Mouse (Mus musculus) neural tube, embryonic 13.5 days (tissue): Measurements from ENCODE around the gene Gm20388. TPM values are rescaled to one million over a fixed set of nuclear protein-coding genes. Genes with fewer than 3 reads are reported as not detected.
A peak's percentile ranks its signal among the peaks of the same experiment; 100 is the strongest.

Experiments
- ATAC-seq: fragments of 200-750 bp; cut with Nextera tagmentation; 2 replicates; pipeline ENCODE4 v1.8.0; 2017; ENCODE audit warnings: low read depth, mild to moderate bottlenecking, moderate TSS enrichment, moderate library complexity
- H3K27ac ChIP-seq: fragments of 300-500 bp; sonication (generic); replicated peaks from 2 replicates; pipeline ENCODE4 v1.5.1; 2015; ENCODE audit warnings: moderate library complexity, mild to moderate bottlenecking, inconsistent platforms
- H3K27me3 ChIP-seq: fragments of 300-500 bp; sonication (generic); 2 replicates; pipeline ENCODE4 v1.6.1; 2015; ENCODE audit warnings: mild to moderate bottlenecking, inconsistent platforms
- H3K36me3 ChIP-seq: fragments of 300-500 bp; sonication (generic); 2 replicates; pipeline ENCODE4 v1.6.1; 2015; ENCODE audit warnings: mild to moderate bottlenecking, inconsistent platforms
- H3K4me1 ChIP-seq: fragments of 300-500 bp; sonication (generic); replicated peaks from 2 replicates; pipeline ENCODE4 v1.6.1; 2015; ENCODE audit warnings: inconsistent platforms
- H3K4me2 ChIP-seq: fragments of 300-500 bp; sonication (generic); 2 replicates; pipeline ENCODE4 v1.6.1; 2015; ENCODE audit warnings: inconsistent platforms, mild to moderate bottlenecking, moderate library complexity
- H3K4me3 ChIP-seq: fragments of 300-500 bp; sonication (generic); 2 replicates; pipeline ENCODE4 v1.5.1; 2015; ENCODE audit warnings: mild to moderate bottlenecking, inconsistent platforms
- H3K9ac ChIP-seq: fragments of 300-500 bp; sonication (generic); 2 replicates; pipeline ENCODE4 v1.6.1; 2015; ENCODE audit warnings: moderate library complexity, mild to moderate bottlenecking, inconsistent platforms
- H3K9me3 ChIP-seq: fragments of 300-500 bp; sonication (generic); 2 replicates; pipeline ENCODE4 v1.6.1; 2016; ENCODE audit warnings: inconsistent platforms
- WGBS: fragments of 180-500 bp; shearing (Covaris S2); methylation state at CpG from one replicate; pipeline ENCODE4 v1.1.7; 2015; 5-methylcytosine and 5-hydroxymethylcytosine counted together
- polyA plus RNA-seq: library from polyadenylated mRNA; unstranded; fragments of >200 nt; fragmentation: Nextera tagmentation; extraction: Ambion mirVana; gene quantifications from 2 replicates; pipeline ENCODE4 v1.2.1, GENCODE M21; 2015

Gm20388 gene
- polyA plus RNA-seq, 1 experiment from 2014 or later: 0.27 TPM

- Histone ChIP-seq H3K9me3 (no peaks in the 10 kb centered on the region), H3K9ac (peak overlapping the region; percentile 90), H3K4me1 (peaks cover 33% of the 10 kb centered on the region), H3K36me3 (peaks cover 10% of the 10 kb centered on the region), H3K27me3 (no peaks in the 10 kb centered on the region), H3K27ac (peak overlapping the region; percentile 93), H3K4me3 (peak overlapping the region; percentile 77), H3K4me2 (peak overlapping the region; percentile 69)
- WGBS: under 1% methylated on average over 84 of the region's 84 CpGs
- peak; percentile 98 for ATAC-seq
Measured at GRCm38 (mm10) chr8:123065214-123066100, 3154.8 kb downstream of the Gm20388 start.

- peak overlapping the region; percentile 93 for H3K27ac ChIP-seq
- peaks cover 15% of the 10 kb centered on the region for H3K36me3 ChIP-seq
- peak overlapping the region; percentile 90 for H3K9ac ChIP-seq
- no peaks in the 10 kb centered on the region for H3K9me3 ChIP-seq
- ATAC-seq: no peak
- peak overlapping the region; percentile 77 for H3K4me3 ChIP-seq
- no peaks in the 10 kb centered on the region for H3K27me3 ChIP-seq
- 40% methylated on average over 7 of the region's 7 CpGs for WGBS
- H3K4me1 ChIP-seq: peaks cover 33% of the 10 kb centered on the region
- H3K4me2 ChIP-seq: peak overlapping the region; percentile 69
Measured at GRCm38 (mm10) chr8:123066101-123066683, 3155.6 kb downstream of the Gm20388 start.

- peaks cover 65% of the 10 kb centered on the region for H3K36me3 ChIP-seq
Measured at GRCm38 (mm10) chr8:123071176-123071575, 3160.5 kb downstream of the Gm20388 start.

GRCm38 (mm10) chr8:123077213-123077612 is 3166.6 kb downstream of the Gm20388 start:
- no peak overlapping the region for H3K9ac ChIP-seq
- no peak for ATAC-seq

More at GRCm38 (mm10) chr8:123071176-123071575, 3160.5 kb downstream of the Gm20388 start:
- Histone ChIP-seq H3K4me3 (no peak overlapping the region), H3K9me3 (no peaks in the 10 kb centered on the region), H3K27ac (no peak overlapping the region), H3K4me1 (peaks cover 15% of the 10 kb centered on the region), H3K27me3 (no peaks in the 10 kb centered on the region), H3K9ac (no peak overlapping the region), H3K4me2 (no peak overlapping the region)
- no peak for ATAC-seq
- 78% methylated on average over 4 of the region's 4 CpGs for whole genome bisulfite sequencing

GRCm38 (mm10) chr8:123082993-123083392 is 3172.4 kb downstream of the Gm20388 start:
- Histone ChIP-seq H3K27me3 (no peaks in the 10 kb centered on the region), H3K4me3 (no peak overlapping the region), H3K9ac (no peak overlapping the region), H3K4me1 (no peaks in the 10 kb centered on the region), H3K36me3 (peaks cover 98% of the 10 kb centered on the region), H3K9me3 (no peaks in the 10 kb centered on the region), H3K27ac (no peak overlapping the region), H3K4me2 (no peak overlapping the region)
- ATAC-seq: no peak
- 85% methylated on average over 6 of the region's 6 CpGs for WGBS

More at GRCm38 (mm10) chr8:123077213-123077612, 3166.6 kb downstream of the Gm20388 start:
- no peak overlapping the region for H3K27ac ChIP-seq
- H3K36me3 ChIP-seq: peaks cover 98% of the 10 kb centered on the region
- H3K27me3 ChIP-seq: no peaks in the 10 kb centered on the region
- no peaks in the 10 kb centered on the region for H3K4me1 ChIP-seq
- WGBS: 92% methylated on average over 6 of the region's 6 CpGs
- no peak overlapping the region for H3K4me3 ChIP-seq
- no peak overlapping the region for H3K4me2 ChIP-seq
- H3K9me3 ChIP-seq: no peaks in the 10 kb centered on the region

GRCm38 (mm10) chr8:123083610-123084009 is 3173.0 kb downstream of the Gm20388 start:
- no peak for ATAC-seq
- Histone ChIP-seq H3K4me3 (no peak overlapping the region), H3K9me3 (no peaks in the 10 kb centered on the region), H3K36me3 (peaks cover 99% of the 10 kb centered on the region), H3K27ac (no peak overlapping the region), H3K27me3 (no peaks in the 10 kb centered on the region), H3K9ac (no peak overlapping the region), H3K4me1 (no peaks in the 10 kb centered on the region), H3K4me2 (no peak overlapping the region)
- 87% methylated on average over 12 of the region's 12 CpGs for WGBS

GRCm38 (mm10) chr8:123087289-123087688 is 3176.6 kb downstream of the Gm20388 start:
- Histone ChIP-seq H3K9me3 (no peaks in the 10 kb centered on the region), H3K27me3 (no peaks in the 10 kb centered on the region), H3K4me2 (no peak overlapping the region), H3K4me1 (no peaks in the 10 kb centered on the region), H3K36me3 (peaks cover 100% of the 10 kb centered on the region), H3K27ac (no peak overlapping the region), H3K9ac (0 out of 2 replicates have a peak overlapping the region, but pooled peaks have one; percentile 26), H3K4me3 (no peak overlapping the region)
- 88% methylated on average over 9 of the region's 9 CpGs for WGBS
- no peak for ATAC-seq

- Histone ChIP-seq H3K27ac (peak overlapping the region; percentile 56; the same call in 1 of the 2 replicates), H3K9me3 (no peaks in the 10 kb centered on the region), H3K9ac (peak overlapping the region; percentile 13; the same call in 1 of the 2 replicates), H3K27me3 (no peaks in the 10 kb centered on the region), H3K4me2 (no peak overlapping the region), H3K36me3 (peaks cover 52% of the 10 kb centered on the region), H3K4me3 (no peak overlapping the region), H3K4me1 (peaks cover 6% of the 10 kb centered on the region)
- no peak for ATAC-seq
- WGBS: 77% methylated on average over 11 of the region's 11 CpGs
Measured at GRCm38 (mm10) chr8:123097216-123097615, 3186.6 kb downstream of the Gm20388 start.

- WGBS: 69% methylated on average over 12 of the region's 12 CpGs
- Histone ChIP-seq H3K36me3 (peaks cover 46% of the 10 kb centered on the region), H3K27ac (no peak overlapping the region; the same call in 1 of the 2 replicates), H3K4me3 (no peak overlapping the region), H3K4me1 (peaks cover 6% of the 10 kb centered on the region), H3K9ac (peak overlapping the region; percentile 13; the same call in 1 of the 2 replicates), H3K27me3 (no peaks in the 10 kb centered on the region), H3K4me2 (no peak overlapping the region), H3K9me3 (no peaks in the 10 kb centered on the region)
- no peak for ATAC-seq
Measured at GRCm38 (mm10) chr8:123097786-123098584, 3187.3 kb downstream of the Gm20388 start.

GRCm38 (mm10) chr8:123100288-123100687 is 3189.6 kb downstream of the Gm20388 start:
- H3K4me1 ChIP-seq: peaks cover 22% of the 10 kb centered on the region
- 75% methylated on average over 8 of the region's 8 CpGs for WGBS
- ATAC-seq: no peak

GRCm38 (mm10) chr8:123101244-123101643 is 3190.6 kb downstream of the Gm20388 start:
- Histone ChIP-seq H3K27me3 (no peaks in the 10 kb centered on the region), H3K4me2 (peak overlapping the region; percentile 76; the same call in 1 of the 2 replicates), H3K4me3 (0 out of 2 replicates have a peak overlapping the region, but pooled peaks have one; percentile 81), H3K4me1 (peaks cover 22% of the 10 kb centered on the region), H3K9ac (peak overlapping the region; percentile 73; the same call in 1 of the 2 replicates), H3K27ac (no peak overlapping the region), H3K36me3 (peaks cover 45% of the 10 kb centered on the region), H3K9me3 (no peaks in the 10 kb centered on the region)
- 74% methylated on average over 4 of the region's 4 CpGs for WGBS
- no peak for ATAC-seq

More at GRCm38 (mm10) chr8:123100288-123100687, 3189.6 kb downstream of the Gm20388 start:
- H3K27ac ChIP-seq: no peak overlapping the region
- no peak overlapping the region for H3K9ac ChIP-seq
- H3K4me2 ChIP-seq: no peak overlapping the region
- H3K9me3 ChIP-seq: no peaks in the 10 kb centered on the region
- H3K27me3 ChIP-seq: no peaks in the 10 kb centered on the region
- no peak overlapping the region for H3K4me3 ChIP-seq
- H3K36me3 ChIP-seq: peaks cover 44% of the 10 kb centered on the region
